Mouse (Mus musculus): ENCODE measurements around the gene P2rx6. TPM values are rescaled to one million over a fixed set of nuclear protein-coding genes. Genes with fewer than 3 reads are reported as not detected.

The P2rx6 gene
- total and polyA plus RNA-seq, 2 experiments from 2014 or later, result 2.3 to 5.1 TPM

- 11% methylated on average over 45 of the region's 45 CpGs for WGBS
- Histone ChIP-seq H3K36me3 (ENCODE audit: insufficient read depth, low read length) (peaks cover 6% of the 10 kb centered on the region; the same call in 1 of the 2 replicates), H3K4me1 (ENCODE audit: insufficient read depth, low read length) (peaks cover 5% of the 10 kb centered on the region; the same call in 1 of the 2 replicates), H3K4me3 (ENCODE audit: low read length) (peak overlapping the region; percentile 55), H3K27me3 (ENCODE audit: insufficient read depth, low read length) (no peaks in the 10 kb centered on the region), H3K27ac (peak overlapping the region; percentile 83), H3K9me3 (ENCODE audit: low read length) (no peaks in the 10 kb centered on the region), H3K4me2 (ENCODE audit: low read depth, low read length) (peak overlapping the region; percentile 83), H3K9ac (replicated peaks; ENCODE audit: low read length) (peak overlapping the region; percentile 72)
- ATAC-seq (peak; percentile 88), DNase-seq (ENCODE audit: low spot score) (peak; percentile 81)
- TF ChIP-seq CTCF (IDR thresholded peaks at IDR 0.05; ENCODE audit: low read depth), result no peak
Observed at GRCm38 (mm10) chr16:17575870-17576824, 14.5 kb downstream of the P2rx6 start.

GRCm38 (mm10) chr16:17576825-17577215 is 15.1 kb downstream of the P2rx6 start:
- Histone ChIP-seq H3K4me3 (ENCODE audit: low read length) (peak overlapping the region; percentile 55), H3K4me1 (ENCODE audit: insufficient read depth, low read length) (peaks cover 5% of the 10 kb centered on the region; the same call in 1 of the 2 replicates), H3K4me2 (ENCODE audit: low read depth, low read length) (peak overlapping the region; percentile 83), H3K9me3 (ENCODE audit: low read length) (no peaks in the 10 kb centered on the region), H3K36me3 (ENCODE audit: insufficient read depth, low read length) (peaks cover 6% of the 10 kb centered on the region; the same call in 1 of the 2 replicates), H3K27ac (peak overlapping the region; percentile 83), H3K27me3 (ENCODE audit: insufficient read depth, low read length) (no peaks in the 10 kb centered on the region), H3K9ac (replicated peaks; ENCODE audit: low read length) (peak overlapping the region; percentile 72)
- TF ChIP-seq CTCF (IDR thresholded peaks at IDR 0.05; ENCODE audit: low read depth), result no peak
- DNase-seq (ENCODE audit: low spot score), result no peak
- peak; percentile 5; the same call in 1 of the 2 replicates for ATAC-seq
- 12% methylated on average over 8 of the region's 8 CpGs for WGBS

GRCm38 (mm10) chr16:17583064-17583463 is 21.4 kb downstream of the P2rx6 start, which contains the start of gene Slc7a4:
Gene Slc7a4, minus strand, starts transcription at chr16:17583214.
- DNase-seq (ENCODE audit: low spot score) (peak; percentile 40), ATAC-seq (no peak)
- H3K4me2 ChIP-seq (ENCODE audit: low read depth, low read length), result no peak within 1 kb of the TSS
- H3K36me3 ChIP-seq (ENCODE audit: insufficient read depth, low read length), result no peaks in the 10 kb centered on the region
- no peaks in the 10 kb centered on the region for H3K27me3 ChIP-seq (ENCODE audit: insufficient read depth, low read length)
- no peak within 1 kb of the TSS for H3K27ac ChIP-seq
- H3K4me1 ChIP-seq (ENCODE audit: insufficient read depth, low read length), result no peaks in the 10 kb centered on the region
- no peak within 1 kb of the TSS for H3K9ac ChIP-seq (replicated peaks; ENCODE audit: low read length)
- WGBS, result 17% methylated on average over 8 of the region's 8 CpGs
- TF ChIP-seq CTCF (IDR thresholded peaks at IDR 0.05; ENCODE audit: low read depth), result peak; percentile 62
- H3K4me3 ChIP-seq (ENCODE audit: low read length), result no peak within 1 kb of the TSS
- H3K9me3 ChIP-seq (ENCODE audit: low read length), result no peaks in the 10 kb centered on the region

- H3K4me1 ChIP-seq (ENCODE audit: insufficient read depth, low read length), result no peaks in the 10 kb centered on the region
- H3K27me3 ChIP-seq (ENCODE audit: insufficient read depth, low read length), result no peaks in the 10 kb centered on the region
- H3K9ac ChIP-seq (replicated peaks; ENCODE audit: low read length), result no peak overlapping the region
- no peak overlapping the region for H3K4me2 ChIP-seq (ENCODE audit: low read depth, low read length)
- 82% methylated on average over 7 of the region's 7 CpGs for WGBS
- H3K27ac ChIP-seq, result no peak overlapping the region
- H3K36me3 ChIP-seq (ENCODE audit: insufficient read depth, low read length), result no peaks in the 10 kb centered on the region
- TF ChIP-seq CTCF (IDR thresholded peaks at IDR 0.05; ENCODE audit: low read depth), result no peak
- no peaks in the 10 kb centered on the region for H3K9me3 ChIP-seq (ENCODE audit: low read length)
- ATAC-seq, result no peak
- H3K4me3 ChIP-seq (ENCODE audit: low read length), result no peak overlapping the region
- DNase-seq (ENCODE audit: low spot score), result no peak
Observed at GRCm38 (mm10) chr16:17584555-17584954, 22.9 kb downstream of the P2rx6 start.

- H3K9ac ChIP-seq (replicated peaks; ENCODE audit: low read length), result no peak overlapping the region
- no peaks in the 10 kb centered on the region for H3K9me3 ChIP-seq (ENCODE audit: low read length)
- no peak overlapping the region for H3K27ac ChIP-seq
- no peak overlapping the region for H3K4me2 ChIP-seq (ENCODE audit: low read depth, low read length)
- no peak overlapping the region for H3K4me3 ChIP-seq (ENCODE audit: low read length)
- H3K4me1 ChIP-seq (ENCODE audit: insufficient read depth, low read length), result no peaks in the 10 kb centered on the region
- ATAC-seq, result no peak
- TF ChIP-seq CTCF (IDR thresholded peaks at IDR 0.05; ENCODE audit: low read depth), result no peak
- WGBS, result 50% methylated on average over 2 of the region's 2 CpGs
- no peaks in the 10 kb centered on the region for H3K27me3 ChIP-seq (ENCODE audit: insufficient read depth, low read length)
- DNase-seq (ENCODE audit: low spot score), result no peak
- H3K36me3 ChIP-seq (ENCODE audit: insufficient read depth, low read length), result no peaks in the 10 kb centered on the region
Observed at GRCm38 (mm10) chr16:17590731-17591130, 29.0 kb downstream of the P2rx6 start.

- Histone ChIP-seq H3K27ac (no peak overlapping the region), H3K4me1 (ENCODE audit: insufficient read depth, low read length) (no peaks in the 10 kb centered on the region), H3K27me3 (ENCODE audit: insufficient read depth, low read length) (no peaks in the 10 kb centered on the region), H3K9ac (replicated peaks; ENCODE audit: low read length) (no peak overlapping the region), H3K4me3 (ENCODE audit: low read length) (no peak overlapping the region), H3K4me2 (ENCODE audit: low read depth, low read length) (no peak overlapping the region), H3K9me3 (ENCODE audit: low read length) (no peaks in the 10 kb centered on the region), H3K36me3 (ENCODE audit: insufficient read depth, low read length) (no peaks in the 10 kb centered on the region)
- TF ChIP-seq CTCF (IDR thresholded peaks at IDR 0.05; ENCODE audit: low read depth), result peak; percentile 36
- DNase-seq (ENCODE audit: low spot score) (no peak), ATAC-seq (no peak)
- 68% methylated on average over 3 of the region's 3 CpGs for WGBS
Observed at GRCm38 (mm10) chr16:17600944-17601562, 39.4 kb downstream of the P2rx6 start.

All from hindbrain, postnatal 0 days (tissue).